Mouse (Mus musculus) frontal cortex, postnatal 36 days (tissue): ENCODE measurements at regions not wholly inside any gene's neighbourhood (a gene's known extent, or its start where the extent isn't known, plus 50 kb on each side); places are given as distances from the start of the nearest gene placed in this dataset.
A peak's percentile ranks its signal among the peaks of the same experiment; 100 is the strongest.

Source experiments
- DNase-seq, 2 experiments: peaks; one replicate each; pipeline ENCODE4 v3.0.0; 2022; ENCODE audit warnings: low spot score in 2 of 2

- no peak for DNase-seq
Measured at GRCm38 (mm10) chr3:140875500-140876200, 336.5 kb downstream of the Pdha2 start.

GRCm38 (mm10) chr3:140874070-140874895, 337.9 kb downstream of the Pdha2 start:
- no peak for DNase-seq

DNA sequence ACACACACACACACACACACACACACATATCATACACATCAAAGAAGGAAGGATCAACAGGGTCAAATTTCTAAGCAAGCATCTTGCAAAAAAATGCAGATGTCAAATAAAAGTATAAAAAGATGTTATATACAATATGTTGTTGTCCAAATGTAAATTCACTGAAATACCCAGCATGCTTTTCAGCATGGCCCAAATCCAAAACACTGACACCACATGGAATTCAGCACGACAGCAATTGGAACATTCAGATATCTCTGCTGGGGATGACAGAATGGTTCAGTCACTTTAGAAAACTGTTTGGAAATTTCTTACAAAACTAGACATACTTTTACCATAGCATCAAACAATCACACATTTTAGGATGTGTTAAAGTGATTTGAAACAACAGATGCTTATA, 339.6 kb downstream of the Pdha2 start:
- DNase-seq = no peak

- DNase-seq = no peak
Measured at GRCm38 (mm10) chr3:140871261-140871660, 340.9 kb downstream of the Pdha2 start.

GRCm38 (mm10) chr3:140840197-140840596, 372.0 kb downstream of the Pdha2 start:
- DNase-seq = no peak

DNA sequence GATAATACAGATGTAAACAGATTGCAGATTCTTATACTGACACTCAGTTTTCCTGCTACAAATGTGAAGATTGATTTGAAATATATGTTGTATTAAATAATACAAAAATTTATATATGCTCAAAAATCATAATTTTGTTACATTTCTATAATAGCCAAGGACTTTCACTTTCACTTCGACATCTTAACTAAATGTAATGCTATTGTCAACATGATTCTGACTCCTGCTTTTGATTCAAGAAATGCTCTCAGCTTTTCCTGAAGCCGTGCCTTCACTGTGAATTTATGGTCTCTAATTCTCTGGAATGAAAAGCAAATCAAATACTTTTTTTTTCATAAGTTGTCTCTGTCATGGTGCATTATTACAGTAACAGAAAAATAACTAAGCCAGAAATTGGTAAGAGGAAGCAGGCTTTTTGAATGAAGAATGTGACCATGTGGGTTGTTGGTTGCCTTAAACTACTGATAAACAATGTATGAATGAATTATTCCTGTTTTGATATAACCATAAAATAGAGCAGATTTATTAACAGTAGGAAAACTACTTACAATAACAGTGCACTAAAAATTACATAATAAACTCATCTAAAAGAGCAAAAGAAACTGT, 374.1 kb downstream of the Pdha2 start:
- no peak for DNase-seq

- no peak for DNase-seq
Measured at GRCm38 (mm10) chr3:140821266-140821665, 390.9 kb downstream of the Pdha2 start.

GRCm38 (mm10) chr3:140805586-140805985, 406.6 kb downstream of the Pdha2 start:
- DNase-seq = no peak

- peak; percentile 2 to 38 for DNase-seq
Measured at GRCm38 (mm10) chr3:140792943-140793342, 419.2 kb downstream of the Pdha2 start.

- DNase-seq = no peak
Measured at GRCm38 (mm10) chr3:140785700-140786099, 426.5 kb downstream of the Pdha2 start.

DNA sequence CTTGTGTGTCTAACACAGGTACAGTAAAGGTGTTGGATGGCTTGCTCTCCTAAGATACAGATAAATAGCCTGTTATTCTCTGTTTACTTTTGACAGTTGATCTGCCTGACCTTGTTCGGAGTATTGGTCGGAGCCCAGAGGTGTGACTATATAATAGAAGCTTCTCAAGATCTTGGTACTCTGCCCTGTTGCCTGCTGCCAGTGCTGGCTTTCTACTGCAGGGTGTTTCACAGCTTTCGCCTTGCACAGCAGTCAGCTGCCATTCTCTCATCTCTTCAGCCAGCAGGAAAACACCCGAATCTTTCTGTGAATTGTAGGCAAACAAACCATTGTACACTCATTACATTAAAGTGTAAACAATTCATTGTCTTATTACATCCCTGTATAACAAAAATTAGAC, 452.1 kb downstream of the Pdha2 start:
- no peak for DNase-seq

DNA sequence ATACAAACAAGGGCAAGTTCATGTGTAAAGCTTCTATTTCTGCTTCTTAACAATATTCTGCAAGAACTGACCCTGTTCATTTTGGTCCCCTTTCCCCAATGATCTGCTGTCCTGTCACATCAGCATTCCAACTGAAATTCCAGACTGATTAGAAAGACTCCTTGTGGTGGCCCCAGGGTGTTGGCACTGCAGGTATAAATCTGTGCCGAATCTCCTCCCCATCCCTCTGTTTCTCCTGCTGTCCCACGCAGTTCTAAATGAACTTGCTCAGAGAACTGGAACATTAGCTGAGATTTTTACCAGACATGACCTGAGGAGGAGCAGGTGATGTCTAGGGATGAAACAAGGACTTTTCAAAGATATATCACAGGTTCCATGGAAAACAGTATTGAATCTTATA, 467.7 kb downstream of the Pdha2 start:
- DNase-seq = no peak

- no peak for DNase-seq
Measured at GRCm38 (mm10) chr3:140740430-140740829, 471.7 kb downstream of the Pdha2 start.

GRCm38 (mm10) chr3:140738654-140739369, 473.3 kb downstream of the Pdha2 start:
- no peak for DNase-seq

DNA sequence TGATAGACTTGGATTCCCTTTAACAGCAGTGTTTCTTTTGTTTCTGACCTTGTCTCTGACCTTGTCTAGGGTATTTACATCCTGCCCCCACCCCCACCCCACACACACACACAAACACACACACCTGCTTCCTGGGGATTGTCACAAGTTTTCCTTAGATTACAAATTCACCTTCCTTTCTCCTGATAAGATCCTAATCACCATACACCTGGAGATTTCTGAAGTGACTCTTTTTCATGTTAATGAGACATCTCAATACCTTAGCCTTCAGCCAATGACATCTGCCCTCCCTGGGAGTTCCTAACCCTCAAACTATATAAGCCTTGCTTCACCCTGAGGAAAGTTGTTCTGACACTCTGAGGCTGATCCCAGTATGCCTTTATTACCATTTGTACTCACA, 495.3 kb downstream of the Pdha2 start:
- no peak for DNase-seq

GRCm38 (mm10) chr3:140707591-140708131, 504.5 kb downstream of the Pdha2 start:
- no peak for DNase-seq

GRCm38 (mm10) chr3:140706725-140707124, 505.4 kb downstream of the Pdha2 start:
- DNase-seq = no peak

- no peak for DNase-seq
Measured at GRCm38 (mm10) chr3:140705536-140705935, 506.6 kb downstream of the Pdha2 start.

DNA sequence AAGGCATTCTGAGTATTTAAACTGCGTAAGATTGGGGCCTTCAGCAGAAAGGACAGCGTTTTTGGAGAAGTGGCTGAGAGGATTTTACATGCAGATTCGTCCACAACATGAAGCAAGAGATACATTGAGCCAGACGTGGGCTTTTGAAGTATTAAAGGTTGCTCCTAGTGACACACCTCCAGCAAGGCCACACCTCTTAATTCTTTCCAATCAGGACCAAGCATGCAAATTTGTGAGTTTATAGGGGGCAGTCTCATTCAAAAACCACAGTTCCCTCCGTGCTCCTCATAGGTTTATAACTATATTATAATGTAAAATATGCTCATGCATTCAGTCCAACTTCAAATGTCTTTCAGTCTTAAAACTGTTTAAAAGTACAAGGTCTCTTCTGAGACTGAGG, 509.2 kb downstream of the Pdha2 start:
- DNase-seq = no peak

GRCm38 (mm10) chr3:140702271-140702681, 509.9 kb downstream of the Pdha2 start:
- DNase-seq = no peak

DNA sequence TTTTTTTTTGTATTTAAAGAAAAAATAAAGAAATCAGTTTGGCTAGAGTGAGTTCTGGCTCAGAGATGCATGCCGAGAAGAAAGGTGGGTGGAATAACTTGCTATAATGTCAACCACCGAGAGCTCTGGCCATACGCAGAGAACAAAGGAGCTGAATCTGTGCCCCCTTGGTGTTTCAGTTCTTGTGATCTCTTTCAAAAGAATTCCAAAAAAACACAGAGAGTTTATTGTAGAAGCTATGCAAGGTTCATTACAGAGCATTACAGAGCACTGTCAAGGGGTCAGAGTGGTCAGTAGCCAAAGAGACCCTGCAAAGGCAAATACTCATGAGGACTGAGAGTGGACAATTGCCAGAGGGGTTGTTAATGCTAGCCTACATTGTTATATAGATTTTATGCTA, 514.9 kb downstream of the Pdha2 start:
- no peak for DNase-seq

DNA sequence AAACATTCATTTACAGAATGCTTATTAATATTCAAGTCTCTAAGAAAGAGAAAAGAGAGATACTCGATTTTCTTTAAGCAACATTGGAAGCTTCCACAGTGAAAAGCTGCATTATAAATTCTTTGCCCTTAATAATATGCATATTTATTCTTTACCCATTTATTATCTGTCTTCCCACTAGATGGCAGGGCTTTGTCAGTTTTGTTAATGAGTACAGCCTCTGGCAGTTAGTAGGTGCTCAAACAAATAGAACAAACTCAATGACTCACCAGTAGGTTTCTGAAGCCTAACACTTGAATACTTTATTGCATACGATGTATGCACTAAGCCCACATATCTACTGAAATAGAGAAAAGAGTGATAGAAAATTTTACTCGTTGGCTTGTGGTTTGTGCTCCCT, 529.4 kb downstream of the Pdha2 start:
- DNase-seq = no peak
